ENCODE assay signal across 7 mouse cellular contexts in the genomic region with DNA sequence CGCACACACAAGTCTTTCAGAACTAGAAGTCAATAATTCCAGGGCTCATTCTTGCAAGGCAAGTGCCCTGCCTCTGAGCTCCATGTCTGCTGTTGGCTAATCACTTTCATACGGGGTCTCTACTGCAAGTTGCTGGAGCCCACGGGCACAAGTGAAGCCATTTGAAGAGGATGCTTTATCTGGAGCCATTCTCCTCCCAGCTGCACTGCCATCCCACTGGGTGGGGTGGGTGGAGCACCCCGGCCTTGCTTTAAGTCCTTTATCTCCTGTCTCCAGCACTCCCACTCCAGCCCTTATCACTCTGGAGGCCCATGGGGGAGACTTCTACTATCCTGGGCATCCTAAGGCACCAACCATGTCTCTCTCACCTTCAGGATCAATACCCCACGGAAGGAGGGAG. TPM values are rescaled to one million over a fixed set of nuclear protein-coding genes. Genes with fewer than 3 reads are reported as not detected.
DNase-seq lines count a peak whose midpoint lies in the region; ATAC-seq and TF ChIP-seq lines count a peak whose summit lies in the region.

No protein-coding gene starts in this region.

- ATAC-seq in lung, postnatal 0 days, result no peak
- no peak for ATAC-seq in forebrain, embryonic 13.5 days
- ATAC-seq in liver, embryonic 13.5 days (ENCODE audit: low read depth), result peak; percentile 86

- 0 out of 2 replicates have a peak overlapping the region, but pooled peaks have one; percentile 51 for H3K4me3 ChIP-seq in lung, postnatal 0 days (ENCODE audit: low read depth, low read length)
- H3K4me3 ChIP-seq in forebrain, embryonic 13.5 days, result peak overlapping the region; percentile 69
- peak overlapping the region; percentile 76 for H3K4me3 ChIP-seq in liver, embryonic 13.5 days (replicated peaks)

- peaks cover 3% of the 10 kb centered on the region; the same call in 1 of the 2 replicates for H3K36me3 ChIP-seq in lung, postnatal 0 days (ENCODE audit: insufficient read depth, low read length)
- H3K36me3 ChIP-seq in forebrain, embryonic 13.5 days (ENCODE audit: poor library complexity, severe bottlenecking), result peaks cover 47% of the 10 kb centered on the region
- H3K36me3 ChIP-seq in liver, embryonic 13.5 days, result peaks cover 53% of the 10 kb centered on the region

- no peak overlapping the region for H3K27ac ChIP-seq in lung, postnatal 0 days (ENCODE audit: low read length)
- H3K27ac ChIP-seq in forebrain, embryonic 13.5 days, result 0 out of 2 replicates have a peak overlapping the region, but pooled peaks have one; percentile 2
- peak overlapping the region; percentile 99 for H3K27ac ChIP-seq in liver, embryonic 13.5 days

- no peak for TF ChIP-seq CTCF in lung, postnatal 0 days (IDR thresholded peaks at IDR 0.05)

- no peak for DNase-seq in lung, postnatal 0 days (ENCODE audit: low spot score)
- no peak for DNase-seq in lung, postnatal 4 days
- DNase-seq in liver, embryonic 13.5 days, result peak; percentile 93
- DNase-seq in yolk sac, embryonic 10.5 days (ENCODE audit: low spot score), result peak; percentile 48
- no peak for DNase-seq in thymus, adult 18-20 months
- DNase-seq in right cerebral cortex, postnatal 10 days (ENCODE audit: low spot score in 2 of 2), result no peak

- no peaks in the 10 kb centered on the region for H3K27me3 ChIP-seq in lung, postnatal 0 days (replicated peaks; ENCODE audit: insufficient read depth, low read length)
- H3K27me3 ChIP-seq in forebrain, embryonic 13.5 days, result no peaks in the 10 kb centered on the region
- no peaks in the 10 kb centered on the region for H3K27me3 ChIP-seq in liver, embryonic 13.5 days

- whole genome bisulfite sequencing in lung, postnatal 0 days, result 61% methylated on average over 5 of the region's 5 CpGs
- 65% methylated on average over 5 of the region's 5 CpGs for WGBS in forebrain, embryonic 13.5 days
- 16% methylated on average over 5 of the region's 5 CpGs for WGBS in liver, embryonic 13.5 days (ENCODE audit: insufficient replicate concordance)

- TF ChIP-seq EP300 in lung, postnatal 0 days (IDR thresholded peaks at IDR 0.05), result no peak

- H3K9me3 ChIP-seq in lung, postnatal 0 days (ENCODE audit: low read length), result no peaks in the 10 kb centered on the region
- H3K9me3 ChIP-seq in forebrain, embryonic 13.5 days (replicated peaks), result no peaks in the 10 kb centered on the region
- no peaks in the 10 kb centered on the region for H3K9me3 ChIP-seq in liver, embryonic 13.5 days (replicated peaks)

- H3K9ac ChIP-seq in lung, postnatal 0 days (replicated peaks; ENCODE audit: low read depth), result no peak overlapping the region
- H3K9ac ChIP-seq in forebrain, embryonic 13.5 days, result peak overlapping the region; percentile 90
- peak overlapping the region; percentile 96 for H3K9ac ChIP-seq in liver, embryonic 13.5 days

- peaks cover 18% of the 10 kb centered on the region; the same call in 1 of the 2 replicates for H3K4me1 ChIP-seq in lung, postnatal 0 days (ENCODE audit: insufficient read depth, low read depth, low read length)
- peaks cover 46% of the 10 kb centered on the region for H3K4me1 ChIP-seq in forebrain, embryonic 13.5 days
- H3K4me1 ChIP-seq in liver, embryonic 13.5 days (replicated peaks), result peaks cover 86% of the 10 kb centered on the region

- peak overlapping the region; percentile 87; the same call in 1 of the 2 replicates for H3K4me2 ChIP-seq in lung, postnatal 0 days (replicated peaks; ENCODE audit: low read depth, low read length)
- peak overlapping the region; percentile 88 for H3K4me2 ChIP-seq in forebrain, embryonic 13.5 days
- peak overlapping the region; percentile 99 for H3K4me2 ChIP-seq in liver, embryonic 13.5 days

RNA-seq across cellular contexts. Expression of a gene that starts 1.3 kb away (rescaled TPM):
- polyA plus RNA-seq in lung, postnatal 0 days (2015; fragmentation: Nextera tagmentation; extraction: Ambion mirVana), result 46.4 and 55.7 TPM in 2 replicates
- polyA plus RNA-seq in forebrain, embryonic 13.5 days (2015; fragmentation: Nextera tagmentation; extraction: Ambion mirVana), result 119 and 124 TPM in 2 replicates
- polyA plus RNA-seq in liver, embryonic 13.5 days (2015; fragmentation: Nextera tagmentation; extraction: Ambion mirVana), result 130 TPM in 2 replicates

RNA-seq across cellular contexts. Expression of a gene that starts 1.5 kb away (rescaled TPM):
- 337 and 356 TPM in 2 replicates for polyA plus RNA-seq in lung, postnatal 0 days (2015; fragmentation: Nextera tagmentation; extraction: Ambion mirVana)
- 1,640 and 1,662 TPM in 2 replicates for polyA plus RNA-seq in forebrain, embryonic 13.5 days (2015; fragmentation: Nextera tagmentation; extraction: Ambion mirVana)
- polyA plus RNA-seq in liver, embryonic 13.5 days (2015; fragmentation: Nextera tagmentation; extraction: Ambion mirVana), result 1,982 and 2,114 TPM in 2 replicates

RNA-seq across cellular contexts. Expression of a gene that starts 1.7 kb away (rescaled TPM):
- polyA plus RNA-seq in lung, postnatal 0 days (2015; fragmentation: Nextera tagmentation; extraction: Ambion mirVana), result 1.1 TPM in 1 of 2 replicates, not detected in the other
- not detected in 2 replicates for polyA plus RNA-seq in forebrain, embryonic 13.5 days (2015; fragmentation: Nextera tagmentation; extraction: Ambion mirVana)
- not detected in 2 replicates for polyA plus RNA-seq in liver, embryonic 13.5 days (2015; fragmentation: Nextera tagmentation; extraction: Ambion mirVana)

RNA-seq across cellular contexts. Expression of a gene that starts 7.6 kb away (rescaled TPM):
- polyA plus RNA-seq in lung, postnatal 0 days (2015; fragmentation: Nextera tagmentation; extraction: Ambion mirVana), result 69.0 and 126 TPM in 2 replicates
- polyA plus RNA-seq in forebrain, embryonic 13.5 days (2015; fragmentation: Nextera tagmentation; extraction: Ambion mirVana), result 3.4 and 4.2 TPM in 2 replicates
- polyA plus RNA-seq in liver, embryonic 13.5 days (2015; fragmentation: Nextera tagmentation; extraction: Ambion mirVana), result 12.2 and 15.3 TPM in 2 replicates

RNA-seq across cellular contexts. Expression of a gene that starts 19.5 kb away (rescaled TPM):
- polyA plus RNA-seq in lung, postnatal 0 days (2015; fragmentation: Nextera tagmentation; extraction: Ambion mirVana), result 19.2 and 22.3 TPM in 2 replicates
- 16.8 and 21.5 TPM in 2 replicates for polyA plus RNA-seq in forebrain, embryonic 13.5 days (2015; fragmentation: Nextera tagmentation; extraction: Ambion mirVana)
- polyA plus RNA-seq in liver, embryonic 13.5 days (2015; fragmentation: Nextera tagmentation; extraction: Ambion mirVana), result 7.2 and 7.4 TPM in 2 replicates

Comparison
In these comparisons a context has a peak if more than half of its experiments do, and no peak if none do; other contexts are left out.
1. DNase-seq: peak in liver, embryonic 13.5 days (single experiment) and yolk sac, embryonic 10.5 days (single experiment); none in lung, postnatal 0 days (single experiment), lung, postnatal 4 days (0 of 2), thymus, adult 18-20 months (0 of 2) and right cerebral cortex, postnatal 10 days (0 of 2).
2. Peak in every context shown above with its lines, with median percentiles within 50 percentile points of each other: H3K4me2 ChIP-seq and H3K4me3 ChIP-seq.